Mouse (Mus musculus): ENCODE results near the gene Zfp872. TPM values are rescaled to one million over a fixed set of nuclear protein-coding genes. Genes with fewer than 3 reads are reported as not detected.

Gene Zfp872
- polyA plus RNA-seq (2012), result not detected in 2 replicates

DNA sequence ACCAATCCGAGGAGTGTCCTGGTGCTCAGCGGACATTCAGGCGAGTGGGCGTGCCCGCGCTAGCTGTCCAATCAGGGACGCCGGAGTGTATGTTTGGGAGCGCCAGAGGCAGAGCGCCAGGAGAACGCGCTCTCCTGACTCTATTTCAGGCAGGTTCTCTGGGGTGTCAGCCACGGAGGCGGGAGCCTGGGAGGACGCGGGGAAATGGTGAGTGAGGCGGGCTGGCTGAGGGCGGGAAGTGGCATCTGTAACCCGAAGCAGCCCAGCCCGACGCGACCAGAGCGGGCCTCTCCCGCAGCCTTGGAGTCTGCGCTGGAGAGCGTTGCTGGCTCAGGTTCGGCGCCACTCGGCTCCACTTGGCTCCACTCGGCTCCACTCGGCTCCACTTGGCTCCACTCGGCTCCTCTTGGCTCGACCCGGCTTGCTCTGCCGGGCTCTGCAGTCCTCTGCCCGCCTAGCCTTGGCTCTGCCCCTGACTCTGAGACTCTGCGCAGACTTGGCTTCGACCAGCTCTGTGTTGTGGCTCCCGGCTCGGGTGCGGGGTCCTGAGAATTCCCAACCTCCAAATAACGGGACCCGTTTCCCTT, at the start of gene Zfp872:
Zfp872 (plus strand) TSS at position 66 of the 587 bp plus-strand sequence.

DNA sequence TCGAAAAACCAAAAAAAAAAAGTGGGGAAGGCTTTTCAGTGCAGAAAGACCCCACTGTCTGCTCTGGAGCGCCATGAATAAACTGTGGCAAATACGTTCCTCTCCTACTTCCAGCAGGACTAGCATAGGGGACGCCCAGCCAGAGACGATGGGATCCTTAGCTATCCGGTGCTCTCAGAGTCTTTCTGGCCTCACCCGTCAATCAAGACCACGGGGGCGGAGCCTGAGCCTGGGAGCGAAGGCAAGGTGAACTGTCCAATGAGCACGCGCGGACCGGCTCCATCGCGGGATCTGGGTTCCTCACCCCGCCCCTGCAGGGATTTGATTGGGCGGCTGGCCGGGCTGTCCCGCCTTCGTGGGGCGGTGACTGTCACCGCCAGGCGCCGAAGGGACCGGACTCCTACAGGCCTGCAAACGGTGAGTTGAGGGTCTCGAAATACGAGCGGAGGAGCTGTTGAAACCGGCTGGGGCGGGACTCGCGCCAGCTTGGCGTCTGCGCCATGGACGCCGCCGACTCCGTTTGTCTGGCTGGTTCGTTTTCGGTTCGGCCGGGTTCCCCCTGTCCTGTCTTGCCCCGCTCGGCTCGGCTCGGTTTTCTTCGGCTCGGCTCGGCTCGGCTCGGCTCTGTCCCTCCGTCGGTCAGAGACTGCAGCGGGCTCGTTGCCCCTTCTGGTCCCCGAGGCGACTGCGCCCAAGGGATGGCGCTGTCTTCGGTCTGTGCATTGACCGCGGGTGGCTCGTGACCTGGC, 31.2 kb upstream of the Zfp872 start, which contains the start of gene Pigyl:
Pigyl (plus strand) TSS at position 350 of the 749 bp plus-strand sequence.

DNA sequence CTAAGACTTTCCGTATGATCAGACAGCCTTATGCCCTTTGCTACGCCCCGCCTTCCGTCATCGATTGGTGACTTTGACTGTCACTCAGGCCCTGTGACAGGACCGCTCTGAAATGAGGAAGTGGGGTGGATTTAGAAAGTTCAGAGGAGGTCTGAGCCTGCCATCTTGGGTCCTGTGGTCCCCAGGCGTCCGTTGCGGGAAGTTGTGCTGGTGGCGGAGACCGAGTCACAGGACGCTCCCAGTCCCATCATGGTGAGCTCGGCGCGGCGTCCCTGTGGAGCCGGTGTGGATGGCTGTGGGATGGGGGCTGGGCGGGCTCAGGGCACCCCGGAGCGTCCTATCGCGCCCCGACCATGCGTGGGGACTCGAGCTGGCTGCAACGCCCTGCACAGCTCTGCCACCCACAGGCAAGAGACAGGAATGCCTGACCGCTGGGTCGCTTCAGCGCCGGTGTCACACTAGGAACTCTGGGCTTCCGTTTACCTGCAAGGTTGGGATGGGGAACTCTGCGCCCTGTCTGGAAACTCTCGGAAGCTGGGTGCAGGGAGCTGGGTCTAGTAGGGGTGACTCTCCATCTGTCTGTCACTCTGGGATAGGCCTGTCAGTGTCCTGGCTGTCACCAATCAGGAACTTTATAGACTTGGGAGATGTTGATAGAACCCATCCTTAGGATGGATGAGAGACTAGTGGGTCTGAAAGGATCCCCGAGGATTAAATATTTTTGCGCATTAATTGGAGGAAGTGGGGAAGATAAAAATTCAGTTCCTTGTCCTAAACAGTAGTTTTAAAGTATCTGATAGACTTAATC, 37.9 kb downstream of the Zfp872 start, which contains the start of gene Zfp809:
Zfp809 (plus strand) TSS at position 134 of the 808 bp plus-strand sequence.

Other genes with a start within 250 kb of the Zfp872 start
- 5.8 and 8.1 TPM in 2 replicates for gene Swsap1, start 232.3 kb upstream of the Zfp872 start, polyA plus RNA-seq (2012)
- 45.2 and 62.0 TPM in 2 replicates for gene Epor, start 224.6 kb upstream of the Zfp872 start, polyA plus RNA-seq (2012)
- 0.03 and 0.11 TPM in 2 replicates for gene Rgl3, start 198.6 kb upstream of the Zfp872 start, polyA plus RNA-seq (2012)
- not detected in 2 replicates for gene Ccdc151, start 185.5 kb upstream of the Zfp872 start, polyA plus RNA-seq (2012)
- 202 and 244 TPM in 2 replicates for gene Prkcsh, start 185.3 kb upstream of the Zfp872 start, polyA plus RNA-seq (2012)
- 0.02 and 0.03 TPM in 2 replicates for gene Elavl3, start 136.1 kb upstream of the Zfp872 start, polyA plus RNA-seq (2012)
- not detected in 2 replicates for gene Gm49318, start 116.8 kb upstream of the Zfp872 start, polyA plus RNA-seq (2012)
- 19.3 and 24.5 TPM in 2 replicates for gene Zfp653, start 116.7 kb upstream of the Zfp872 start, polyA plus RNA-seq (2012)
- 30.5 and 33.6 TPM in 2 replicates for gene Ecsit, start 102.7 kb upstream of the Zfp872 start, polyA plus RNA-seq (2012)
- gene Cnn1, start 88.9 kb upstream of the Zfp872 start, polyA plus RNA-seq (2012), result 0.06 TPM in 1 of 2 replicates, not detected in the other
- gene Elof1, start 70.9 kb upstream of the Zfp872 start, polyA plus RNA-seq (2012), result 75.1 and 88.1 TPM in 2 replicates
- gene Acp5, start 52.4 kb upstream of the Zfp872 start, polyA plus RNA-seq (2012), result 9.1 and 11.8 TPM in 2 replicates
- 77.0 and 80.8 TPM in 2 replicates for gene Pigyl, start 31.2 kb upstream of the Zfp872 start, polyA plus RNA-seq (2012)
- 3.2 and 4.1 TPM in 2 replicates for gene Zfp809, start 37.6 kb downstream of the Zfp872 start, polyA plus RNA-seq (2012)
- gene Zfp599, start 71.8 kb downstream of the Zfp872 start, polyA plus RNA-seq (2012), result 0.05 and 0.14 TPM in 2 replicates
- gene Zfp810, start 119.6 kb downstream of the Zfp872 start, polyA plus RNA-seq (2012), result 1.4 and 2.7 TPM in 2 replicates
- gene Anln, start 201.1 kb downstream of the Zfp872 start, polyA plus RNA-seq (2012), result 3.3 and 4.0 TPM in 2 replicates
- 0.70 and 1.1 TPM in 2 replicates for gene 9530077C05Rik, start 223.4 kb downstream of the Zfp872 start, polyA plus RNA-seq (2012)

All from megakaryocyte-erythroid progenitor cell, adult 5 weeks (primary cell).